Mouse (Mus musculus): Measurements from ENCODE around the gene Rexo5. TPM values are rescaled to one million over a fixed set of nuclear protein-coding genes. Genes with fewer than 3 reads are reported as not detected.

Rexo5 gene
- polyA plus RNA-seq, 1 experiment from 2014 or later: 13.5 TPM

DNA sequence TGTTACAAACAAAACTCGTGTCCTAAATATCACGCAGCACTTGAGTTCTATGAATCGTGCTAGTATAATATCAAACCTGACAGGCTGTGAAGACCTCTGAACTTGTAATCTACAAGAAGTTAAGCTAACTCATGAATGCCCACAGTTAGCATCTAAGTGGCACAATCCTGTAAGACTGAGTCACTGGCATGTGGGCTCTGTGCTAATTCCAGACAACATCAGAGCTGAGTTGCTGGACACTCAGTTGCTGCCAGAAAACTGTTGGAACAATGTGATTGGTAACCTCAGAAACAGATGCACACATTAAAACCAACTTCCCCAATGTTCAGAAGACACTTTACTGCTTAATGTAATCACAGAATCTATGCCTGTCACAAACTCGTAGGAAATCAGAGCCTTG is 94.1 kb downstream of the Rexo5 start:
- Histone ChIP-seq H3K9ac (ENCODE audit: low read length) (no peak overlapping the region), H3K4me1 (ENCODE audit: control insufficient read depth, insufficient read depth, low read length) (peaks cover 5% of the 10 kb centered on the region; the same call in 1 of the 2 replicates), H3K27ac (ENCODE audit: low read length) (no peak overlapping the region), H3K36me3 (ENCODE audit: control insufficient read depth, insufficient read depth) (no peaks in the 10 kb centered on the region; the same call in 1 of the 2 replicates), H3K4me2 (ENCODE audit: low read depth, low read length) (no peak overlapping the region), H3K27me3 (ENCODE audit: control insufficient read depth, insufficient read depth, low read length) (no peaks in the 10 kb centered on the region), H3K9me3 (replicated peaks; ENCODE audit: control insufficient read depth, low read length) (no peaks in the 10 kb centered on the region), H3K4me3 (ENCODE audit: low read length) (no peak overlapping the region)
- ATAC-seq (replicated peaks; ENCODE audit: extremely low read depth, insufficient read depth, low FRiP score): no peak
- 63% methylated on average over 4 of the region's 4 CpGs for WGBS

DNA sequence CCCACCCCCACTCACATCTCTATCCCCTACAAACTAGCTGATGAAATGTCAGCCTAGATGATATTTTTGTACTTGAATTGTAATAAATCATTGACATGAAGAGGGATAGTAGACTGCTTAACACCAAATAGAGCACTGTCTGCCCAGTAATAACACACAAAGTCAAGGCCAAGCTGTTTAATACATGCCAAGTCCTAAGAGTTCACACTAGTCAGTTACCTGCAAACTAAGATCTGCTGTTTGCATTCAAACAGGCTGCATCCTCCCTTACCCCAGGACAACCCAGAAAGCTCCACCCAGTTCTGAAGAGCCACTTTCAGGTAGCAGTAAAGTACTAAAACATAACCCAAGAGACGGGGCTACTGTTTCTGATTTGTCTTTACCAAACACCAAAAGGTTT is 98.4 kb downstream of the Rexo5 start:
- H3K4me3 ChIP-seq (ENCODE audit: low read length): no peak overlapping the region
- WGBS: 90% methylated on average over 1 of the region's 1 CpGs
- no peak for ATAC-seq (replicated peaks; ENCODE audit: extremely low read depth, insufficient read depth, low FRiP score)
- H3K4me1 ChIP-seq (ENCODE audit: control insufficient read depth, insufficient read depth, low read length): peaks cover 15% of the 10 kb centered on the region
- no peaks in the 10 kb centered on the region for H3K9me3 ChIP-seq (replicated peaks; ENCODE audit: control insufficient read depth, low read length)
- H3K27ac ChIP-seq (ENCODE audit: low read length): no peak overlapping the region
- H3K36me3 ChIP-seq (ENCODE audit: control insufficient read depth, insufficient read depth): no peaks in the 10 kb centered on the region
- H3K27me3 ChIP-seq (ENCODE audit: control insufficient read depth, insufficient read depth, low read length): no peaks in the 10 kb centered on the region
- no peak overlapping the region for H3K9ac ChIP-seq (ENCODE audit: low read length)
- H3K4me2 ChIP-seq (ENCODE audit: low read depth, low read length): no peak overlapping the region

DNA sequence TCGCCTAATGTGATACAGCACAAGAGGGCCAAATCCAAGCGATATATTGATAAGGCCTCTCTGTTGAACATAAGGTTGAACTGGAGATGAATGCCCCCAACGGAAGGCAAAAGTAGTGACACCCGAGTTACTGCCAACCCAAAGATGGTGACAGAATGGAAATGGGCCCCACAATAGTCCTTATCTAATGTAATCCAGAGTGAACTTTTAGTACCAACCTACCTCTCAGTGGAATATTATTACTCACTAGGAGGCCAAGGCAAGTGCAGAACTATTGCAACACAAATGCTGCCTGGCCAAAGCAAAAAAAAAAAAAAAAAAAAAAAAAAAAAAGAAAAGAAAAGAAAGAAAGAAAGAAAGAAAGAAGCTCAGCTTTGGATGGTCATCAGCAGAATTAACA is 98.9 kb downstream of the Rexo5 start:
- H3K9me3 ChIP-seq (replicated peaks; ENCODE audit: control insufficient read depth, low read length): no peaks in the 10 kb centered on the region
- H3K4me3 ChIP-seq (ENCODE audit: low read length): no peak overlapping the region
- no peak overlapping the region for H3K4me2 ChIP-seq (ENCODE audit: low read depth, low read length)
- H3K9ac ChIP-seq (ENCODE audit: low read length): no peak overlapping the region
- 86% methylated on average over 4 of the region's 4 CpGs for WGBS
- H3K4me1 ChIP-seq (ENCODE audit: control insufficient read depth, insufficient read depth, low read length): peaks cover 15% of the 10 kb centered on the region
- H3K27me3 ChIP-seq (ENCODE audit: control insufficient read depth, insufficient read depth, low read length): no peaks in the 10 kb centered on the region
- H3K27ac ChIP-seq (ENCODE audit: low read length): no peak overlapping the region
- H3K36me3 ChIP-seq (ENCODE audit: control insufficient read depth, insufficient read depth): no peaks in the 10 kb centered on the region
- no peak for ATAC-seq (replicated peaks; ENCODE audit: extremely low read depth, insufficient read depth, low FRiP score)

DNA sequence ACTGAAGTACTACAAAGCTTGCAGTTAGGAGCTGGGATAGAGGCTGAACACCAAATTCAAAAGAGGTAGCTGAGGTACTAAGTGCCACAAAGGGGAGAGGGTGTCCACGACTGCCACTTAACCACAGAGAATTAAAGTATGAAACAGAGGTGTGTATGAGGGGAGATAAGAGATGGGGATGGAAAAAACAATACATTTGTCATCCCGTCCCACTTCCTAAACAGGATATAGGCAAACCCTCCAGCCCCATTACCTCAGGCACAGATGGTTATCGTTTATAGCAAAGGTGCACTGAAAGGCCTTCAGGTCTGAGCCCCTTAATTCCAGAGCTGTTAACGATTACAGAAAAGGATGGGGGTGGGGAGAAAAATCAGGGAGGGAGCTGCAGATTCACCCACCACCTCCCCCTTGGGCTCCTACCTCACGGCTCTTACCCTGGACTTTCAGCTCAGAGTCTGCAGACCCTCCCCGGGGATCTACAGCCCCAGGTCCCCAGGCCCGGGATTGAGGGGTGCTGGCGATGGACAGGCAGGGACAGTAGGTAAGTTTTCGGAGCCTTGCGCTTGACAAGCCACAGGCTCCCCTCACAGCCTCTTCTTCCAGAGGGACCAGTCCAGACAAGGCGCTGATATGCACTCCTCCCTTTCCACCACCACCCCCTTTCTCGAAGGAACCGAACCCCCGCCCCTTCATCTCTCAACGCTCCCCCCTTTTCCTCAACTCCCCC is 101.2 kb downstream of the Rexo5 start:
- Histone ChIP-seq H3K4me2 (ENCODE audit: low read depth, low read length) (peak overlapping the region; percentile 72), H3K27me3 (ENCODE audit: control insufficient read depth, insufficient read depth, low read length) (no peaks in the 10 kb centered on the region), H3K4me3 (ENCODE audit: low read length) (peak overlapping the region; percentile 63), H3K27ac (ENCODE audit: low read length) (peak overlapping the region; percentile 96), H3K9me3 (replicated peaks; ENCODE audit: control insufficient read depth, low read length) (no peaks in the 10 kb centered on the region), H3K4me1 (ENCODE audit: control insufficient read depth, insufficient read depth, low read length) (peaks cover 13% of the 10 kb centered on the region), H3K9ac (ENCODE audit: low read length) (peak overlapping the region; percentile 90), H3K36me3 (ENCODE audit: control insufficient read depth, insufficient read depth) (no peaks in the 10 kb centered on the region)
- WGBS: under 1% methylated on average over 14 of the region's 15 CpGs
- ATAC-seq (replicated peaks; ENCODE audit: extremely low read depth, insufficient read depth, low FRiP score): peak; percentile 17; the same call in 1 of the 2 replicates

DNA sequence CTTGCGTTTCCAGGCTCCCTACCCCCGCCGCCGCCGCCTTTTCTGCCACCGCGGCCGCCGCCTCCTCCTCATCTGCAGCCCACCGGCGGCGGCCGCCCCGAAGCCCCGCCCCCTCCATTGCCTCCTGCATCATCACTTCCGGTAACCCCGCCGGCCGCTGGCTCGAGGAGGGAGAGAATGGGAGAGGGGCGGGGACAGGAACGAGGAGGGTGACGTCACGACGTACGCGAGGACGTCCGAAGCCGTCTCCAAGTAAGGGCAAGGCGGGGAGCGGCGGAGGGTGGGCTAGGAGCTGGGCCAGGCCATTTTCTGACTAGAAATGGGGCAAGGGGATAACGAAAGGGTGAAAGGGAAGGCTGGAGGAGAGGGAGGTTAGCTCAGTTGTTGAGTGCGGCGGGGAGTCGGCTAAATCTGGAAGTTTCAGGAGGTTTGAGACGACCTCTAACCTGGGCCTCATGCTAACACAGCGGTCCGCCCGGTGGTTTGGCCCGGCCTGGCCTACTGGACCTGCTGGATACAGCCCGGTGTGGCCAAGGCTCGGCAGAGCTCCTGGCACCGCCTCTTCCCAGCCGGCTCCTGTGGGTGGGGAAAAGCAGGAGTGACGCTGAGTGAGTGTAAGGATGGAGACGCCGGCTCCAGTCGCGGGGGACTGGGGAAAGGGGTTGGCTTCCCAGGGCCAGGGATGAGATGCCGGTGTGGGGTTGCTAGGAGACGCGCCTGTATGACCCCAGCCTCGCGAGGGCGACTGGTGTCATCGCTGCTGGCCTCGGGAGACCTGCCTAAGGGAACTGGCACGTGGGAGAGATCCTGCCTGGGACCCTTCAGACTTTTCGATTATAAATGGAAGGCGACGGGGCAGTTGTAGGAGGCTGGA is 102.1 kb downstream of the Rexo5 start, which contains the start of the genes Lyrm1 and Dcun1d3:
Gene Lyrm1 (plus strand): TSS at position 223 of the 874 bp plus-strand sequence.
Gene Dcun1d3 (minus strand): TSS at position 660 of the 874 bp plus-strand sequence.
- peak within 1 kb of the TSS; percentile 96 for H3K27ac ChIP-seq (ENCODE audit: low read length)
- peak within 1 kb of the TSS; percentile 90 for H3K9ac ChIP-seq (ENCODE audit: low read length)
- H3K27me3 ChIP-seq (ENCODE audit: control insufficient read depth, insufficient read depth, low read length): no peaks in the 10 kb centered on the region
- peak; percentile 99 for ATAC-seq (replicated peaks; ENCODE audit: extremely low read depth, insufficient read depth, low FRiP score)
- peaks cover 13% of the 10 kb centered on the region for H3K4me1 ChIP-seq (ENCODE audit: control insufficient read depth, insufficient read depth, low read length)
- no peaks in the 10 kb centered on the region for H3K36me3 ChIP-seq (ENCODE audit: control insufficient read depth, insufficient read depth)
- under 1% methylated on average over 63 of the region's 63 CpGs for WGBS
- H3K4me2 ChIP-seq (ENCODE audit: low read depth, low read length): peak within 1 kb of the TSS; percentile 72
- no peaks in the 10 kb centered on the region for H3K9me3 ChIP-seq (replicated peaks; ENCODE audit: control insufficient read depth, low read length)
- H3K4me3 ChIP-seq (ENCODE audit: low read length): peak within 1 kb of the TSS; percentile 63

DNA sequence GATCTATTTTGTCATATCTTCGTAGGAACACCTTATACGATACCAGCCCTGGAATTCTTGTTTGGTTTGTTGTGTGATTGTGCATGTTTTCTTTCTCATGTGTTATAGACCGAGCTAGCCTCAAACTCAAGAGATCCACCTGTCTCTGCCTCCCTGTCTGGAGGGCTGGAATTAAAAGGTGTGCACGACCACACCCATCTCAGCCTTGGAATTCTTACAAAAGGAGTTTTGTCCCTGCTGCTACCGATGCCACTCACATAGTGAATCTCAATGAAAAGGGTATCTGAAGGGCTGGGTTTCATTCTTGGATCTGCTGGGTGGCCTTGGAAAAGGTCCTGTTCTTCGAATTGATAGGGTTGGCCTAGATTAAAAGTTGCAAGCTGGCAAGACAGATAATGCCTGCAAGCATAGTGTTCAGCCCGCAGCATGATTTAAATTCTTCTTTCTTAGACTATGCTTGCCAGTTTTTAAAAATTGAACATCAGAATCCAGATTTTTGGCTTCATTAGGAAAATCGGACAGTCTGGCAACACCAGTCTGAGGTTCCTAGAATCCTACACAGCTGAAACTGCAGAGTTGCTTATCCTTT is 103.8 kb downstream of the Rexo5 start:
- ATAC-seq (replicated peaks; ENCODE audit: extremely low read depth, insufficient read depth, low FRiP score): no peak
- H3K9ac ChIP-seq (ENCODE audit: low read length): no peak overlapping the region
- peaks cover 13% of the 10 kb centered on the region for H3K4me1 ChIP-seq (ENCODE audit: control insufficient read depth, insufficient read depth, low read length)
- WGBS: 90% methylated on average over 8 of the region's 8 CpGs
- no peak overlapping the region for H3K4me3 ChIP-seq (ENCODE audit: low read length)
- H3K27ac ChIP-seq (ENCODE audit: low read length): no peak overlapping the region
- no peaks in the 10 kb centered on the region for H3K9me3 ChIP-seq (replicated peaks; ENCODE audit: control insufficient read depth, low read length)
- H3K27me3 ChIP-seq (ENCODE audit: control insufficient read depth, insufficient read depth, low read length): no peaks in the 10 kb centered on the region
- no peaks in the 10 kb centered on the region for H3K36me3 ChIP-seq (ENCODE audit: control insufficient read depth, insufficient read depth)
- H3K4me2 ChIP-seq (ENCODE audit: low read depth, low read length): no peak overlapping the region

DNA sequence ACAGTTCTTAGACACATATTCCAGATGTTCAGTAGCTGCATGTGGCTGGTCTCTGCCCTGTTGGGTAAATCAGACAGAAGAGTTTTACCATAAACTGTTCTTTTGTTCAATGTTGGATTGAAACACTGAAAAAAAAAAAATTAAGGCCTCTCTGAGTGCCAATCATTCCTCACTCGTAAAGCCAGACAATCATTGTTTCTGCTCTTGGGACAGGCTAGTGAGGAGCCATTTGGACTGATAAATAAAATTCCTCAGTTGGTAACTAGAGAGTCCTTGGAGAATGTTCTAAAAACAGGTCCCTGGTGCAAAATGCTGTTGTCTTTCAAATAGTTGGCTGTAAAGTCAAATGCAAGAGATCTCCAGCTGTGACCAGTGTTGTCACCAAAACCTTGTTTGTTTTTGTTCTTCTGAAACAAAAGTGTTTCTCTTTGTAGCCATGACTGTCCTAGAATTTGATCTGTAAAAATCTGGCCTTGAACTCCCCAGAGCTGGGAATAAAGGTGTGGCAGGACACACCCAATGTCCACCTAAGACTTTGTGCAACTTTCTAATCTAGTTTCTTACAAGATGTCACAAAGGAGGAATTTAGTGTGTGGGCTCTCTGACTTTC is 104.5 kb downstream of the Rexo5 start:
- H3K4me1 ChIP-seq (ENCODE audit: control insufficient read depth, insufficient read depth, low read length): peaks cover 12% of the 10 kb centered on the region
- ATAC-seq (replicated peaks; ENCODE audit: extremely low read depth, insufficient read depth, low FRiP score): no peak
- no peaks in the 10 kb centered on the region for H3K9me3 ChIP-seq (replicated peaks; ENCODE audit: control insufficient read depth, low read length)
- no peak overlapping the region for H3K9ac ChIP-seq (ENCODE audit: low read length)
- H3K27ac ChIP-seq (ENCODE audit: low read length): no peak overlapping the region
- H3K36me3 ChIP-seq (ENCODE audit: control insufficient read depth, insufficient read depth): no peaks in the 10 kb centered on the region
- no peaks in the 10 kb centered on the region for H3K27me3 ChIP-seq (ENCODE audit: control insufficient read depth, insufficient read depth, low read length)
- 42% methylated on average over 1 of the region's 1 CpGs for WGBS
- H3K4me3 ChIP-seq (ENCODE audit: low read length): no peak overlapping the region
- no peak overlapping the region for H3K4me2 ChIP-seq (ENCODE audit: low read depth, low read length)

All from heart, embryonic 16.5 days (tissue).